Mouse (Mus musculus): ENCODE measurements at regions not wholly inside any gene's neighbourhood (a gene's known extent, or its start where the extent isn't known, plus 50 kb on each side); places are given as distances from the start of the nearest gene placed in this dataset.
"Not testable (repeated sequence)": the region's sequence is repeated elsewhere in the genome, so short reads cannot be mapped to it uniquely, and the experiment has no call there.

GRCm38 (mm10) chr6:37740982-37741889, 129.4 kb upstream of the Trim24 start:
- no peak overlapping the region for H3K27ac ChIP-seq (replicated peaks; ENCODE audit: low read depth, low read length)
- no peak overlapping the region for H3K4me2 ChIP-seq (ENCODE audit: low read depth, low read length)
- 87% methylated on average over 14 of the region's 14 CpGs for WGBS
- H3K36me3 ChIP-seq (replicated peaks; ENCODE audit: control insufficient read depth, insufficient read depth, low read depth, low read length) = no peaks in the 10 kb centered on the region
- DNase-seq (ENCODE audit: low spot score) (no peak), ATAC-seq (replicated peaks; ENCODE audit: insufficient number of reproducible peaks, low FRiP score, low TSS enrichment, low read depth) (no peak)
- no peak overlapping the region for H3K4me3 ChIP-seq (ENCODE audit: low read depth, low read length)
- H3K9me3 ChIP-seq (replicated peaks; ENCODE audit: control insufficient read depth, low read length) = no peaks in the 10 kb centered on the region
- no peaks in the 10 kb centered on the region for H3K4me1 ChIP-seq (ENCODE audit: control insufficient read depth, insufficient read depth, low read length)
- no peak overlapping the region for H3K9ac ChIP-seq (replicated peaks; ENCODE audit: low read length)
- no peaks in the 10 kb centered on the region for H3K27me3 ChIP-seq (ENCODE audit: control insufficient read depth, insufficient read depth, low read length)

GRCm38 (mm10) chr6:37741916-37742315, 128.7 kb upstream of the Trim24 start:
- H3K4me1 ChIP-seq (ENCODE audit: control insufficient read depth, insufficient read depth, low read length); ATAC-seq (replicated peaks; ENCODE audit: insufficient number of reproducible peaks, low FRiP score, low TSS enrichment, low read depth); H3K36me3 ChIP-seq (replicated peaks; ENCODE audit: control insufficient read depth, insufficient read depth, low read depth, low read length); H3K27me3 ChIP-seq (ENCODE audit: control insufficient read depth, insufficient read depth, low read length); H3K4me3 ChIP-seq (ENCODE audit: low read depth, low read length); H3K27ac ChIP-seq (replicated peaks; ENCODE audit: low read depth, low read length); H3K9ac ChIP-seq (replicated peaks; ENCODE audit: low read length); H3K9me3 ChIP-seq (replicated peaks; ENCODE audit: control insufficient read depth, low read length); H3K4me2 ChIP-seq (ENCODE audit: low read depth, low read length); DNase-seq (ENCODE audit: low spot score): not testable (repeated sequence)
- WGBS = 76% methylated on average over 7 of the region's 7 CpGs

GRCm38 (mm10) chr6:37744679-37745078, 125.9 kb upstream of the Trim24 start:
- Histone ChIP-seq H3K27me3 (ENCODE audit: control insufficient read depth, insufficient read depth, low read length) (no peaks in the 10 kb centered on the region), H3K4me3 (ENCODE audit: low read depth, low read length) (no peak overlapping the region), H3K4me1 (ENCODE audit: control insufficient read depth, insufficient read depth, low read length) (no peaks in the 10 kb centered on the region), H3K4me2 (ENCODE audit: low read depth, low read length) (no peak overlapping the region), H3K9ac (replicated peaks; ENCODE audit: low read length) (no peak overlapping the region), H3K27ac (replicated peaks; ENCODE audit: low read depth, low read length) (no peak overlapping the region), H3K36me3 (replicated peaks; ENCODE audit: control insufficient read depth, insufficient read depth, low read depth, low read length) (no peaks in the 10 kb centered on the region), H3K9me3 (replicated peaks; ENCODE audit: control insufficient read depth, low read length) (no peaks in the 10 kb centered on the region)
- ATAC-seq (replicated peaks; ENCODE audit: insufficient number of reproducible peaks, low FRiP score, low TSS enrichment, low read depth) (no peak), DNase-seq (ENCODE audit: low spot score) (peak; percentile 7)
- WGBS = 71% methylated on average over 4 of the region's 4 CpGs

- Histone ChIP-seq H3K9me3 (replicated peaks; ENCODE audit: control insufficient read depth, low read length) (no peaks in the 10 kb centered on the region), H3K4me2 (ENCODE audit: low read depth, low read length) (no peak overlapping the region), H3K9ac (replicated peaks; ENCODE audit: low read length) (no peak overlapping the region), H3K27me3 (ENCODE audit: control insufficient read depth, insufficient read depth, low read length) (no peaks in the 10 kb centered on the region), H3K4me3 (ENCODE audit: low read depth, low read length) (no peak overlapping the region), H3K27ac (replicated peaks; ENCODE audit: low read depth, low read length) (no peak overlapping the region), H3K36me3 (replicated peaks; ENCODE audit: control insufficient read depth, insufficient read depth, low read depth, low read length) (no peaks in the 10 kb centered on the region), H3K4me1 (ENCODE audit: control insufficient read depth, insufficient read depth, low read length) (no peaks in the 10 kb centered on the region)
- DNase-seq (ENCODE audit: low spot score) (no peak), ATAC-seq (replicated peaks; ENCODE audit: insufficient number of reproducible peaks, low FRiP score, low TSS enrichment, low read depth) (no peak)
- 92% methylated on average over 11 of the region's 11 CpGs for WGBS
Measured at GRCm38 (mm10) chr6:37745393-37746100, 125.1 kb upstream of the Trim24 start.

- WGBS = 79% methylated on average over 4 of the region's 4 CpGs
- not testable (repeated sequence) for H3K9ac ChIP-seq (replicated peaks; ENCODE audit: low read length); H3K4me2 ChIP-seq (ENCODE audit: low read depth, low read length); H3K4me1 ChIP-seq (ENCODE audit: control insufficient read depth, insufficient read depth, low read length); DNase-seq (ENCODE audit: low spot score); ATAC-seq (replicated peaks; ENCODE audit: insufficient number of reproducible peaks, low FRiP score, low TSS enrichment, low read depth); H3K27ac ChIP-seq (replicated peaks; ENCODE audit: low read depth, low read length); H3K4me3 ChIP-seq (ENCODE audit: low read depth, low read length); H3K27me3 ChIP-seq (ENCODE audit: control insufficient read depth, insufficient read depth, low read length); H3K36me3 ChIP-seq (replicated peaks; ENCODE audit: control insufficient read depth, insufficient read depth, low read depth, low read length); H3K9me3 ChIP-seq (replicated peaks; ENCODE audit: control insufficient read depth, low read length)
Measured at GRCm38 (mm10) chr6:37747793-37748192, 122.8 kb upstream of the Trim24 start.

- Histone ChIP-seq H3K4me1 (ENCODE audit: control insufficient read depth, insufficient read depth, low read length) (no peaks in the 10 kb centered on the region), H3K27ac (replicated peaks; ENCODE audit: low read depth, low read length) (no peak overlapping the region), H3K4me2 (ENCODE audit: low read depth, low read length) (no peak overlapping the region), H3K4me3 (ENCODE audit: low read depth, low read length) (no peak overlapping the region), H3K9me3 (replicated peaks; ENCODE audit: control insufficient read depth, low read length) (no peaks in the 10 kb centered on the region), H3K36me3 (replicated peaks; ENCODE audit: control insufficient read depth, insufficient read depth, low read depth, low read length) (no peaks in the 10 kb centered on the region), H3K27me3 (ENCODE audit: control insufficient read depth, insufficient read depth, low read length) (no peaks in the 10 kb centered on the region), H3K9ac (replicated peaks; ENCODE audit: low read length) (no peak overlapping the region)
- DNase-seq (ENCODE audit: low spot score) (no peak), ATAC-seq (replicated peaks; ENCODE audit: insufficient number of reproducible peaks, low FRiP score, low TSS enrichment, low read depth) (no peak)
- WGBS = 79% methylated on average over 8 of the region's 8 CpGs
Measured at GRCm38 (mm10) chr6:37748296-37748980, 122.2 kb upstream of the Trim24 start.

GRCm38 (mm10) chr6:37749016-37749415, 121.6 kb upstream of the Trim24 start:
- no peaks in the 10 kb centered on the region for H3K4me1 ChIP-seq (ENCODE audit: control insufficient read depth, insufficient read depth, low read length)
- ATAC-seq (replicated peaks; ENCODE audit: insufficient number of reproducible peaks, low FRiP score, low TSS enrichment, low read depth) = no peak
- no peak overlapping the region for H3K4me3 ChIP-seq (ENCODE audit: low read depth, low read length)
- no peak for DNase-seq (ENCODE audit: low spot score)
- no peaks in the 10 kb centered on the region for H3K9me3 ChIP-seq (replicated peaks; ENCODE audit: control insufficient read depth, low read length)
- no peaks in the 10 kb centered on the region for H3K36me3 ChIP-seq (replicated peaks; ENCODE audit: control insufficient read depth, insufficient read depth, low read depth, low read length)
- WGBS = 84% methylated on average over 5 of the region's 5 CpGs
- H3K9ac ChIP-seq (replicated peaks; ENCODE audit: low read length) = no peak overlapping the region
- no peak overlapping the region for H3K27ac ChIP-seq (replicated peaks; ENCODE audit: low read depth, low read length)
- no peaks in the 10 kb centered on the region for H3K27me3 ChIP-seq (ENCODE audit: control insufficient read depth, insufficient read depth, low read length)
- no peak overlapping the region for H3K4me2 ChIP-seq (ENCODE audit: low read depth, low read length)

GRCm38 (mm10) chr6:37750271-37750670, 120.3 kb upstream of the Trim24 start:
- no peak overlapping the region for H3K27ac ChIP-seq (replicated peaks; ENCODE audit: low read depth, low read length)
- H3K9me3 ChIP-seq (replicated peaks; ENCODE audit: control insufficient read depth, low read length) = no peaks in the 10 kb centered on the region
- H3K4me1 ChIP-seq (ENCODE audit: control insufficient read depth, insufficient read depth, low read length) = no peaks in the 10 kb centered on the region
- H3K9ac ChIP-seq (replicated peaks; ENCODE audit: low read length) = no peak overlapping the region
- DNase-seq (ENCODE audit: low spot score) = no peak
- no peaks in the 10 kb centered on the region for H3K36me3 ChIP-seq (replicated peaks; ENCODE audit: control insufficient read depth, insufficient read depth, low read depth, low read length)
- 93% methylated on average over 3 of the region's 3 CpGs for WGBS
- no peak for ATAC-seq (replicated peaks; ENCODE audit: insufficient number of reproducible peaks, low FRiP score, low TSS enrichment, low read depth)
- H3K27me3 ChIP-seq (ENCODE audit: control insufficient read depth, insufficient read depth, low read length) = no peaks in the 10 kb centered on the region
- no peak overlapping the region for H3K4me3 ChIP-seq (ENCODE audit: low read depth, low read length)
- H3K4me2 ChIP-seq (ENCODE audit: low read depth, low read length) = no peak overlapping the region

Measured in embryonic facial prominence, embryonic 11.5 days (tissue).